Mouse (Mus musculus) megakaryocyte, embryonic 14.5 days (primary cell): Measurements from ENCODE around the gene Gm17334.

Experiments used
- FLI1 ChIP-seq: IDR thresholded peaks from 2 replicates; pipeline ENCODE4 v1.6.1; 2012; ENCODE audit warnings: low read length, inconsistent platforms, mixed read lengths
- GATA1 ChIP-seq: IDR thresholded peaks from 3 replicates; pipeline ENCODE4 v1.6.1; 2012; ENCODE audit warnings: mixed read lengths, low read length, inconsistent platforms, borderline replicate concordance

- TF ChIP-seq GATA1 (no peak), FLI1 (no peak)
Observed at GRCm38 (mm10) chr11:53795813-53796212, 22.8 kb upstream of the Gm17334 start.
